Mouse (Mus musculus): ENCODE measurements at regions not wholly inside any gene's neighbourhood (a gene's known extent, or its start where the extent isn't known, plus 50 kb on each side); places are given as distances from the start of the nearest gene placed in this dataset.

- no peak for DNase-seq (ENCODE audit: low spot score in 2 of 2)
Observed at GRCm38 (mm10) chr5:132826009-132826408, 282.9 kb upstream of the Auts2 start.

- DNase-seq (ENCODE audit: low spot score in 2 of 2) = no peak
Observed at GRCm38 (mm10) chr5:132817665-132818064, 274.5 kb upstream of the Auts2 start.

GRCm38 (mm10) chr5:132809181-132809580 lies 266.0 kb upstream of the Auts2 start:
- no peak for DNase-seq (ENCODE audit: low spot score in 2 of 2)

- no peak for DNase-seq (ENCODE audit: low spot score in 2 of 2)
Observed at GRCm38 (mm10) chr5:132796061-132796460, 252.9 kb upstream of the Auts2 start.

- no peak for DNase-seq (ENCODE audit: low spot score in 2 of 2)
Observed at GRCm38 (mm10) chr5:132792484-132792883, 249.3 kb upstream of the Auts2 start.

- no peak for DNase-seq (ENCODE audit: low spot score in 2 of 2)
Observed at GRCm38 (mm10) chr5:132785291-132785690, 242.1 kb upstream of the Auts2 start.

- no peak for DNase-seq (ENCODE audit: low spot score in 2 of 2)
Observed at GRCm38 (mm10) chr5:132784791-132785190, 241.6 kb upstream of the Auts2 start.

GRCm38 (mm10) chr5:132774141-132774680 lies 231.1 kb upstream of the Auts2 start:
- no peak for DNase-seq (ENCODE audit: low spot score in 2 of 2)

GRCm38 (mm10) chr5:132760396-132760795 lies 217.3 kb upstream of the Auts2 start:
- no peak for DNase-seq (ENCODE audit: low spot score in 2 of 2)

GRCm38 (mm10) chr5:132759751-132760150 lies 216.6 kb upstream of the Auts2 start:
- no peak for DNase-seq (ENCODE audit: low spot score in 2 of 2)

- no peak for DNase-seq (ENCODE audit: low spot score in 2 of 2)
Observed at GRCm38 (mm10) chr5:132758941-132759340, 215.8 kb upstream of the Auts2 start.

GRCm38 (mm10) chr5:132737966-132738365 lies 194.8 kb upstream of the Auts2 start:
- DNase-seq (ENCODE audit: low spot score in 2 of 2) = no peak

GRCm38 (mm10) chr5:132728689-132729189 lies 185.6 kb upstream of the Auts2 start:
- no peak for DNase-seq (ENCODE audit: low spot score in 2 of 2)

- DNase-seq (ENCODE audit: low spot score in 2 of 2) = no peak
Observed at GRCm38 (mm10) chr5:132724467-132724866, 181.3 kb upstream of the Auts2 start.

- no peak for DNase-seq (ENCODE audit: low spot score in 2 of 2)
Observed at GRCm38 (mm10) chr5:132710301-132710700, 167.2 kb upstream of the Auts2 start.

- no peak for DNase-seq (ENCODE audit: low spot score in 2 of 2)
Observed at GRCm38 (mm10) chr5:132707531-132707930, 164.4 kb upstream of the Auts2 start.

- DNase-seq (ENCODE audit: low spot score in 2 of 2) = no peak
Observed at GRCm38 (mm10) chr5:132703455-132704100, 160.4 kb upstream of the Auts2 start.

- DNase-seq (ENCODE audit: low spot score in 2 of 2) = no peak
Observed at GRCm38 (mm10) chr5:132702573-132702972, 159.4 kb upstream of the Auts2 start.

GRCm38 (mm10) chr5:132690784-132691183 lies 147.6 kb upstream of the Auts2 start:
- no peak for DNase-seq (ENCODE audit: low spot score in 2 of 2)

- DNase-seq (ENCODE audit: low spot score in 2 of 2) = no peak
Observed at GRCm38 (mm10) chr5:132675261-132675660, 132.1 kb upstream of the Auts2 start.

- no peak for DNase-seq (ENCODE audit: low spot score in 2 of 2)
Observed at GRCm38 (mm10) chr5:132673599-132674305, 130.6 kb upstream of the Auts2 start.

- DNase-seq (ENCODE audit: low spot score in 2 of 2) = no peak
Observed at GRCm38 (mm10) chr5:132671496-132671895, 128.4 kb upstream of the Auts2 start.

- no peak for DNase-seq (ENCODE audit: low spot score in 2 of 2)
Observed at GRCm38 (mm10) chr5:132667316-132667715, 124.2 kb upstream of the Auts2 start.

Data from thymus, postnatal 10 days (tissue).